ENCODE assay signal across 10 mouse cellular contexts in the genomic region with DNA sequence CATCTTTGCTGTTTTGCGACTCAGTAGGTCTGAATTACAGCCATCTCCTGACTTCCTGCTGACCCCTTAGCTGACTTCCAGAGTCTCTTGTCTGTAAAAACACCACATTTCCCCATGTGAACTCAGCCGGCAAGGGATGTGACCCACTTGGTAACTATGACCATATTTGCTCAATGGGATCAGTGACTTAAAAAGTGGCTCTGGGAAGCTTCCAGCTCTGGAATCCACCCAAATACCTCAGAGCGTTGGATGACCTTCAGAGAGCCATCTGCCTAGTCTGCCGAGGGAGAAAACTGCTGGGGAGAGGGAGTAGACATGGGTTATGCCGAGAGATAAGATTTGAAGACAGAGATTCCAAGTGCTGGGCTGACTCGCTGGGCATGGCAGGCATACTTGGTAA. TPM values are rescaled to one million over a fixed set of nuclear protein-coding genes. Genes with fewer than 3 reads are reported as not detected.
A peak's percentile ranks its signal among the peaks of the same experiment; 100 is the strongest.
DNase-seq lines count a peak whose midpoint lies in the region; ATAC-seq lines count a peak whose summit lies in the region.
"Had no signal": no experiment of that assay in that cellular context is flagged by ENCODE, and none has a peak within 500 bp of the region (broad histone marks: within the 10 kb centered on the region; RNA-seq: fewer than 3 reads in every experiment).

No protein-coding gene starts in this region.

- 0 out of 2 replicates have a peak overlapping the region, but pooled peaks have one; percentile 14 for H3K27ac ChIP-seq in limb, embryonic 15.5 days
- H3K27ac ChIP-seq in limb, embryonic 10.5 days, result no peak overlapping the region
- H3K27ac ChIP-seq in heart, embryonic 15.5 days, result peak overlapping the region; percentile 25
- H3K27ac ChIP-seq in forebrain, embryonic 14.5 days (ENCODE audit: low read depth, low read length), result no peak overlapping the region

- H3K4me3 ChIP-seq in limb, embryonic 15.5 days, result no peak overlapping the region
- no peak overlapping the region for H3K4me3 ChIP-seq in limb, embryonic 10.5 days
- no peak overlapping the region for H3K4me3 ChIP-seq in heart, embryonic 15.5 days
- no peak overlapping the region for H3K4me3 ChIP-seq in forebrain, embryonic 14.5 days (ENCODE audit: low read depth, low read length)

- no peaks in the 10 kb centered on the region for H3K27me3 ChIP-seq in limb, embryonic 15.5 days
- H3K27me3 ChIP-seq in limb, embryonic 10.5 days (ENCODE audit: low read depth, poor library complexity, severe bottlenecking), result no peaks in the 10 kb centered on the region
- no peaks in the 10 kb centered on the region for H3K27me3 ChIP-seq in heart, embryonic 15.5 days
- H3K27me3 ChIP-seq in forebrain, embryonic 14.5 days (replicated peaks; ENCODE audit: control insufficient read depth, insufficient read depth, low read length), result no peaks in the 10 kb centered on the region

- ATAC-seq in limb, embryonic 15.5 days (ENCODE audit: insufficient number of reproducible peaks, low FRiP score, low TSS enrichment, low read depth), result no peak
- ATAC-seq in heart, embryonic 15.5 days (replicated peaks; ENCODE audit: insufficient number of reproducible peaks, insufficient read depth, low FRiP score, low read depth), result no peak
- ATAC-seq in frontal cortex, adult (ENCODE audit: low TSS enrichment), result no peak
- ATAC-seq in forebrain, embryonic 14.5 days, result no peak
- ATAC-seq: forebrain, embryonic 16.5 days had no signal

- 50% methylated on average over 6 of the region's 6 CpGs for WGBS in limb, embryonic 15.5 days
- WGBS in limb, embryonic 10.5 days, result 82% methylated on average over 6 of the region's 6 CpGs
- 25% methylated on average over 6 of the region's 6 CpGs for WGBS in heart, embryonic 15.5 days
- WGBS in forebrain, embryonic 14.5 days, result 80% methylated on average over 6 of the region's 6 CpGs

- no peak for DNase-seq in limb, embryonic 10.5 days (ENCODE audit: low spot score)
- peak; percentile 78 to 82 for DNase-seq in cerebellum, postnatal 10 days
- peak; percentile 65 to 69 for DNase-seq in lung, postnatal 4 days
- DNase-seq in right cerebral cortex, postnatal 10 days (ENCODE audit: low spot score in 2 of 2), result no peak
- DNase-seq in forebrain, embryonic 14.5 days (ENCODE audit: low spot score), result no peak

- no peak overlapping the region for H3K9ac ChIP-seq in limb, embryonic 15.5 days
- H3K9ac ChIP-seq in heart, embryonic 15.5 days, result no peak overlapping the region
- no peak overlapping the region for H3K9ac ChIP-seq in forebrain, embryonic 14.5 days (ENCODE audit: low read length)

- no peak overlapping the region for H3K4me2 ChIP-seq in limb, embryonic 15.5 days
- no peak overlapping the region for H3K4me2 ChIP-seq in heart, embryonic 15.5 days
- H3K4me2 ChIP-seq in forebrain, embryonic 14.5 days (ENCODE audit: low read length), result no peak overlapping the region

- H3K9me3 ChIP-seq in limb, embryonic 15.5 days, result no peaks in the 10 kb centered on the region
- H3K9me3 ChIP-seq in limb, embryonic 10.5 days (replicated peaks), result no peaks in the 10 kb centered on the region
- H3K9me3 ChIP-seq in heart, embryonic 15.5 days (replicated peaks), result no peaks in the 10 kb centered on the region
- no peaks in the 10 kb centered on the region for H3K9me3 ChIP-seq in forebrain, embryonic 14.5 days (replicated peaks; ENCODE audit: control insufficient read depth, low read length)

- peaks cover 3% of the 10 kb centered on the region for H3K36me3 ChIP-seq in limb, embryonic 15.5 days
- H3K36me3 ChIP-seq in limb, embryonic 10.5 days, result peaks cover 98% of the 10 kb centered on the region
- H3K36me3 ChIP-seq in heart, embryonic 15.5 days, result peaks cover 16% of the 10 kb centered on the region
- H3K36me3 ChIP-seq in forebrain, embryonic 14.5 days (ENCODE audit: control insufficient read depth, insufficient read depth, low read length), result no peaks in the 10 kb centered on the region

- peaks cover 9% of the 10 kb centered on the region; the same call in 1 of the 2 replicates for H3K4me1 ChIP-seq in limb, embryonic 15.5 days
- 0 out of 2 replicates have a peak, but pooled peaks cover 10% of the 10 kb centered on the region for H3K4me1 ChIP-seq in limb, embryonic 10.5 days
- H3K4me1 ChIP-seq in heart, embryonic 15.5 days (replicated peaks), result peaks cover 28% of the 10 kb centered on the region
- no peaks in the 10 kb centered on the region for H3K4me1 ChIP-seq in forebrain, embryonic 14.5 days (ENCODE audit: control insufficient read depth, insufficient read depth, low read length)

RNA-seq across cellular contexts. Expression of a gene that starts 44.7 kb away (rescaled TPM):
- polyA plus RNA-seq in limb, embryonic 15.5 days (2015; fragmentation: Nextera tagmentation; extraction: Ambion mirVana), result 18.1 and 21.3 TPM in 2 replicates
- 35.6 and 39.1 TPM in 2 replicates for polyA plus RNA-seq in limb, embryonic 10.5 days (2016; fragmentation: Nextera tagmentation; extraction: Ambion mirVana)
- polyA plus RNA-seq in heart, embryonic 15.5 days (2015; fragmentation: Nextera tagmentation; extraction: Ambion mirVana), result 30.1 and 33.8 TPM in 2 replicates
- 0.04 TPM in 1 of 2 replicates, not detected in the other for polyA plus RNA-seq in forebrain, embryonic 14.5 days (2014; fragmentation: Nextera tagmentation; extraction: Ambion mirVana)
- polyA plus RNA-seq: forebrain, embryonic 16.5 days; spleen, adult 2 months had no signal

Comparison
In these comparisons a context has a peak if more than half of its experiments do, and no peak if none do; other contexts are left out.
1. H3K27ac ChIP-seq: peak in limb, embryonic 15.5 days (single experiment) and heart, embryonic 15.5 days (single experiment); none in limb, embryonic 10.5 days (single experiment) and forebrain, embryonic 14.5 days (single experiment).
2. DNase-seq: peak in cerebellum, postnatal 10 days (2 of 2) and lung, postnatal 4 days (2 of 2); none in limb, embryonic 10.5 days (single experiment), right cerebral cortex, postnatal 10 days (0 of 2) and forebrain, embryonic 14.5 days (single experiment).
3. RNA of a gene that starts 44.7 kb away (polyA plus RNA-seq): 35.6 to 39.1 TPM in limb, embryonic 10.5 days, 30.1 to 33.8 TPM in heart, embryonic 15.5 days and 18.1 to 21.3 TPM in limb, embryonic 15.5 days; 0.04 TPM in forebrain, embryonic 14.5 days; every median in the first group is over 10 times any median in the second.